Mouse (Mus musculus) MEL (cell line): ENCODE measurements around the gene Klhl26.

Experiments used
- CTCF ChIP-seq, 3 experiments: IDR thresholded peaks in 2 of 3; conservative IDR thresholded peaks in 1 of 3; 2 replicates each; pipeline ENCODE4 v1.5.1; 2011 to 2012; ENCODE audit warnings: low read length in 3 of 3, low read depth in 2 of 3, mild to moderate bottlenecking in 2 of 3, improper control_type of control experiment in 1 of 3, inconsistent platforms in 1 of 3, mixed read lengths in 1 of 3, moderate library complexity in 1 of 3; ENCODE audit not compliant: control insufficient read depth in 1 of 3, insufficient read depth in 1 of 3, poor library complexity in 1 of 3, severe bottlenecking in 1 of 3
- E2F4 ChIP-seq: IDR thresholded peaks from 2 replicates; pipeline ENCODE4 v1.6.1; 2011; ENCODE audit warnings: low read depth, low read length, improper control_type of control experiment, borderline replicate concordance
- ELF1 ChIP-seq: IDR thresholded peaks from 2 replicates; pipeline ENCODE4 v1.6.1; 2014; ENCODE audit warnings: low read depth, mild to moderate bottlenecking, inconsistent platforms, low read length, improper control_type of control experiment, moderate library complexity
- GATA1 ChIP-seq: IDR thresholded peaks from 2 replicates; pipeline ENCODE4 v1.6.1; 2011; ENCODE audit warnings: low read depth, low read length, improper control_type of control experiment
- KAT2A ChIP-seq: conservative IDR thresholded peaks from 2 replicates; pipeline ENCODE4 v1.6.1; 2012; ENCODE audit warnings: low read depth, low read length, improper control_type of control experiment, inconsistent platforms
- MAFK ChIP-seq: IDR thresholded peaks from 2 replicates; pipeline ENCODE4 v1.6.1; 2011; ENCODE audit warnings: low read depth, mild to moderate bottlenecking, low read length, improper control_type of control experiment, borderline replicate concordance
- MAX ChIP-seq: IDR thresholded peaks from 2 replicates; pipeline ENCODE4 v1.6.1; 2011; ENCODE audit warnings: low read length, improper control_type of control experiment
- MYB ChIP-seq: IDR thresholded peaks from 2 replicates; pipeline ENCODE4 v1.6.1; 2011; ENCODE audit warnings: mild to moderate bottlenecking, low read depth, low read length, improper control_type of control experiment
- POLR2A ChIP-seq, 2 experiments: IDR thresholded peaks; 2 replicates each; pipeline ENCODE4 v1.6.1; 2011 to 2012; ENCODE audit warnings: low read length in 2 of 2, mild to moderate bottlenecking in 2 of 2, control low read depth in 1 of 2, improper control_type of control experiment in 1 of 2, low read depth in 1 of 2, moderate library complexity in 1 of 2; ENCODE audit not compliant: control insufficient read depth in 1 of 2, insufficient read depth in 1 of 2, poor library complexity in 1 of 2
- POLR2AphosphoS2 ChIP-seq: IDR thresholded peaks from 2 replicates; pipeline ENCODE4 v1.6.1; 2011; ENCODE audit warnings: low read length, improper control_type of control experiment
- SIN3A ChIP-seq: IDR thresholded peaks from 2 replicates; pipeline ENCODE4 v1.6.1; 2012; ENCODE audit warnings: low read length, improper control_type of control experiment, inconsistent platforms
- TBP ChIP-seq: IDR thresholded peaks from 2 replicates; pipeline ENCODE4 v1.8.0; 2011; ENCODE audit warnings: low read depth, low read length, improper control_type of control experiment
- TCF12 ChIP-seq: IDR thresholded peaks from 2 replicates; pipeline ENCODE4 v1.6.1; 2014; ENCODE audit warnings: low read depth, mild to moderate bottlenecking, inconsistent platforms, low read length, improper control_type of control experiment, moderate library complexity
- ZNF384 ChIP-seq: IDR thresholded peaks from 2 replicates; pipeline ENCODE4 v1.6.1; 2012; ENCODE audit warnings: low read depth, mild to moderate bottlenecking, inconsistent platforms, low read length, improper control_type of control experiment

- TF ChIP-seq POLR2A (IDR thresholded peaks at IDR 0.05; ENCODE audit: control insufficient read depth in 1 of 2, insufficient read depth in 1 of 2, low read depth in 1 of 2, low read length in 2 of 2, poor library complexity in 1 of 2) (no peak), CTCF (IDR thresholded peaks at IDR 0.05 in 2 of 3, conservative IDR thresholded peaks at IDR 0.05 in 1 of 3; ENCODE audit: control insufficient read depth in 1 of 3, insufficient read depth in 1 of 3, low read depth in 2 of 3, low read length in 3 of 3, poor library complexity in 1 of 3, severe bottlenecking in 1 of 3) (no peak), KAT2A (no peak), ZNF384 (no peak), MAFK (no peak), MAX (no peak), TBP (no peak), POLR2AphosphoS2 (no peak), MYB (no peak), TCF12 (no peak), SIN3A (no peak), E2F4 (no peak), GATA1 (no peak), ELF1 (no peak)
Measured at GRCm38 (mm10) chr8:70435156-70435555, 41.6 kb downstream of the Klhl26 start.
